Mouse (Mus musculus): ENCODE data around the gene Pwp2.

The Pwp2 gene

DNA sequence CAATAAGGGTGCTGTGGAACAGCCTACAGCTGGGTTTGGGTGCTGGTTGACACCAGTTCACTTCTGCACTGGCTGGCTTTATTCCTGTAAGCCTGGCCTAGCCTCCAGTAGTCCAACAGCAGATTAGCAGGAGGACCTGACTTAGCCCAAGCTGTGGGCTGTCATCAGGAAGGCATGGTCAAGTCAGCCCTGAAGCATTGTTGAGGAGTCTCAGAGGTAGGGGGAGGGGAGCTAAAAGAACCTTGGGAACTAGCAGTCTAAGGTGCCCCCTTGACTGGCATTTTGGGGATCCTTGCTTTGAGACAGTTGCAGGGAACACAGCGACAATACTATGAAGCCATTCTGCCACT is 44.7 kb downstream of the Pwp2 start:
- 93% methylated on average over 1 of the region's 1 CpGs for WGBS

DNA sequence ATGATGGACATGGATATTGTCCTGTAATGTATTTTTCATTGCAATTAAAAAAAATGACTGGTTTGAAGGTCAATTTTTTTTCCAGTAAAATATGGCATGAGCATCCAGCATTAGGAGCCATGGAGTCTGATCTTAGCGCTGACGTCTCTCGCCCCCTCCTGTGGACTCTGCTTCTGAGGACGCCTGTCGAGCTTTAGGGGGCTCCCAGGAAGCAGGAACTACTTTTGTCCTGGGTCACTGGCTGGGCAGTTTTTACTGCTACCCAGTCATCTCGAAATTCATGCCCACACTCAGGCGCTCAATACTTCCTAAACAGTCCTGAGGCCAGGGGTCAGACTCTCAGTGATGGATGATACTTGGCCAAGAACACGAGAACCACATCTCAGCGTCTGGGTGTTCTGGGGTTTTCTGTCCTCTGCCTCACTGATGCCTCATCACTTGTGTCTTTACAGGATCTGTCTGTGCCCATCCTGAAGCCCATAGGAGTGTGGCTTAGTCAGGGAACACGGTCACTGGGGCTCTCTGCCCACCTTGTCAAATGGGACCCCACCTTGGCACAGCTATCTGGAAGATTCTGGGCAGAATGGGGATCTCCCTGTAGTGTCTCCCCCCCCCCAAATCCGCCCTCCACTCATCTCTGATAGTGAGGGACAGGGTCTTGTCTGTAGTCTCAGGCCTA is 45.2 kb downstream of the Pwp2 start:
- 85% methylated on average over 11 of the region's 11 CpGs for WGBS

DNA sequence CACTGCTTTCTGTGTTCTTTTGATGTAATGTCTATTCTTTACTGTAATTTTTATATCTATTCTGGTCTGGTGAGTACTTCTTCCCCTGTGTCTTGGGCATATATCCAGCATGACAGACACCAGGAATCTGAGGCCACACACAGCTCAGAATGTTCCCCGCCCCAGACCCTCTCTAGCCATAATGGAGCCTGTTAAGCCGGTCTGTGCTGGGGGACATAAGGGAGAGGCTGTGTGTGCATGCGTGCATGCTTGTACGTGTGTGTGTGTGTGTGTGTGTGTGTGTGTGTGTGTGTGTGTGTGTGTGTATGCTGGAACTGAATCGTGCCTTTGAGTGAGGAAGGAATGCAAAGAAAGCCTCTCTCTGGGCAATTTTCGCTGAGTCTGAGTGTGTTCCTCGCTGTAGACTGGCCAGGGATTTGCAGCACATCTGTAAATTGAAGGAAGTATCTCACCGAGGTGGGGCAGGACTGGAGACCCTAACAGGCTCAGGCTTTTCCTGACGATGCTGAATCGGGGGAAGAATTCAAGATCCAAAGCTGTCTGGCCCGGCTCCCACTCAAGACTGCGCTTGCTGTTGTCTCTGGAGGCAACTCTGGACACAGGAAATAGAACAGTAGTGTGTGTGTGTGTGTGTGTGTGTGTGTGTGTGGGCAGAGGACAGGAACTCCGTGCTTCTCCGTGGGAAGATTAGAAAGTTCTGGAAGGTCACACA is 46.0 kb downstream of the Pwp2 start:
- WGBS: 21% methylated on average over 14 of the region's 14 CpGs

DNA sequence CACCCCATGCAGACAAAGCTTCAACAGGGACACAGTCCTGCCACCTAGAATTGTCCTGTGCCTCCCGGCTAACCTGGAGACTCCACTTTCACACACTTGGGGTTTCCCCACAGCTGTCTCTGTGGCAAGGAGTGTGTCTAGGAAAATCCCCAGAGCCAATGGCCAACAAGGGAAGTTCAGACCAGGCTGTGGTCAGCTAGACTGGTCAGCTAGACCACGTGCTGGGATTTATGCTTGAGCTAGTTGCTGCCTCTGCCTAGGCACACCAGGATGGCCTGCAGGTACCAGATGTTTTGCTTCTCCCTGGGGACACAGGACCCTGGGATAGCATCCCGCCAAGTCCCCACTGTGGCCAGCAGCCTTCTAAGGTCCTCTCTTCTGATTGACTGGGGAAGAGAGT is 47.8 kb downstream of the Pwp2 start:
- WGBS: 87% methylated on average over 3 of the region's 3 CpGs

DNA sequence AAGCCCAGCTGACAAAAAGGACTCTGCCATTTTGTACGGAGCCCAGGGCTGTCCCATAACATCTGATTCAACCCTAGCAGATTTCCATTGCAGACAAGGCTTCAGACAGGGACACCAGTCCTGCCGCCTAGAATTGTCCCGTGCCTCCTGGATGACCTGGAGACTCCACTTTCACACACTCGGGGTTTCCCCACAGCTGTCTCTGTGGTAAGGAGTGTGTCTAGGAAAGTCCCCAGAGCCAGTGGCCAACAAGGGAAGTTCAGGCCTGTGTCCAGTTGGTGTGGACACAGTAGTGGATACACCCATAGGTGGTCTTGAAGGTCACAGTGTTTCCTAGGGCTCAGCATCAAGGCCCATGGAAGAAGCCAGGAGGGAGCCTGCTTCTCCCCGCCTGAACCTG is 49.0 kb downstream of the Pwp2 start:
- 87% methylated on average over 5 of the region's 5 CpGs for WGBS

DNA sequence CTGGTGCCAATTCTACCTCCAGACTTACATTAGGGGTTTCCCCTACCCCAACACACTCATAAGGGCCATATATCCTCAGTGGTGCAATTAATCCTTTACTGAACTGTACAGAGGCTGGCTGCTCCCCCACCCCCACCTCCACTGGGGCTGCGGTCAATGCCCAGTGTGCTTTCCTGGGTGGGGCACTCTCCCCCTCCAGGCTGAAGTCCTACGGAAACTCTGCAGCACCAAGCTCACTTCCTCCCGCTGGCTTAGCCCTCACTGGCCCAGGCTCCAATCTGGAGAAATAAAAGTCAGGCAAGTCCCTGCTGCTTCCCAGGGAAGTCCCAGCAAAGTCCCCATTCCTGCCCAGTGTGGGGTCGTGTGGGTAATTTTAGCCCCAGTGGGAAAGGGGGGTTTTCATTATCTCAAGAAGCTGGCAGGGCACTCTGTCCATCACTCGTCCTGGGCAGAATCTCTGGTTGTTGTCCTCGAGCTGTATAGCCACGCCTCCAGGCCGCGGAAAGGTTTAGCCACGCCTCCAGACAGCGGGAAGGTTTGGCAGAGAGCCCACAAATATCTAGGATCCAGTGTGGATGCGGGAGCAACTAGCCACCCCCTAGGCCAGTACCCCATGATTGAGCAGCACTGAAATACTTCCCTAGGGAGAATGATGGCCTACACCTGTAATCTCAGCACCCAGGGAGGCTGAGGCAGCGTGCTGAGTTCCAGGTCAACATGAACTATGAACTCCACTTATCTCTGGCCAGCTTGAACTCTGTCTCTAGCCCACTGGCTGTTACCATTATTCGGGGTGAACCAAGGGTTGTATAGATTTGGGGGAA is 49.8 kb downstream of the Pwp2 start:
- 32% methylated on average over 14 of the region's 14 CpGs for WGBS

DNA sequence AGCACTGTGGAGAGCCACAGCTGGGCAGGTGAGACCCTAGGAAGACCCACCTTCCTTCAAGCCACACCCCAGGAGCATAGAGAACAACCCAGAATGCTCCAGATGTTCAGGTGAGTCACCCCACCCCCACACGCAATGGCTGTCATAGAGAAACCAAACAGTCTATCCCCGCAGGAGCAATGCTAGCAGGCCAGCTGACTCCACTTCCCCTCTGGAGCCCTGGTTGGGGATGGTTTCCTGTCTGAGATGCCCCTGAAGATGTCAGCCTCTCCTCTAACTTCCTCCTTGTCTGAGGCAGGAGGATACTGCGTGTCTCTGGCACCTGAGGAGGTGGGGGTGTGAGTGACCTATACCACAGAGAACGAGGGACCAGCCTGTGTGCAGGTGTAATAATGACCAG is 50.5 kb downstream of the Pwp2 start:
- WGBS: 83% methylated on average over 4 of the region's 4 CpGs

DNA sequence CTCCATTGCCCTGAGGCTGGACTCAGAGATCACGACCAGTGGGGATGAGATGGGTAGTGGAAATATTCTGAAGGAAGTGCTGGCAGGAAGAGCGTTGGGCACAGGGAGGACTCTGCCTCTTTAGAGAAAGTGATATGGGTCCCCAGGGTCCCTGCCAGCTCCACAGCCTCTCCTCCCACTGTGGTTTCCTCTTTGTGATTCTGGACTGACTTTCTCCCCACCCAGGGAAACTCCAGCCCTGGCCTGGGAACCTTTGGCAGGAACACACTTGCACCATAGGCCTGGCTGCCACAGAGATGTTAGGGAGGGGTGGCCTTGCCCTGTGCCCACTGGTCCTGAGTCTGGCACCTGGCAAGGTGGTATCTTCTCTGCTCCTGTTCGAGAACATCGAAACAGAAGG is 55.0 kb downstream of the Pwp2 start:
- 83% methylated on average over 4 of the region's 4 CpGs for WGBS

DNA sequence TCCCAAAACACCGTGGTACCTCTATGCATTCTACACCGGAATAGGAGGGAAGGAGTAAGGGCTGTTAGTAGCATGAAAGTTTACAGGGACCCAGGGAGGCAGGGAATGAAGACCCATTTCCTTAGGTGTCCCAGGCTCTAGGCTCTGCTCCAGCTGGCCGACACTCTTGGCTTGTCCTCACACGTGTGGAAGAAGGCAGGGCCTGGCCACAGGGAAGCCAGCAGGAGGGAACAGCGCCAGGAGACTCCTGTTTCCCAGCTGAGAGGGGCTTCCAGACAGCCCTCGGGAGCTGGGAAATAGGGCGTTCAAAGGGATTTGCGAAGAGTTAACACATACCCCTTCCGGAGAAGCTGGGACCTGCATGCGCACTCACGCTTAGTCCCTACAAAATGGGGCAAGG is 55.5 kb downstream of the Pwp2 start:
- 51% methylated on average over 11 of the region's 11 CpGs for WGBS

DNA sequence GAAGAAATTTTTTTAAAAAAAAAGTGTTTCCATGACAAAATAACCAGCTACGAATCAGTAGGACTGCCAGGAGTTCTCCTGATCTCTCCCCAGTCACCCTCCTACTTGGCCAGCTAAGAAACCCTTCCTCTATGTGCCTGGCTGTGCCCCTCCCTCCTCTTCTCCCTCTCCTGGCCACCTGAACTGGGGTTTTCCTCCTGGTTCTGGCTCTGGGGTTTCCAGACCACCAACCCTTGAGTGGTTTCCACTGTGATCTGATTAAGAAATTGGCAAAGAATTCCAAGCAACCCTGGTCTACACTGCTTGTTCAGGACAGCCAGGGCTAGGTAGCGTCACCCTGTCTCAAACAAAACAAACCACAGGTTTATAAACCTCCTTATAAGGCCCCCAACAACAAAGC is 56.3 kb downstream of the Pwp2 start:
- 95% methylated on average over 2 of the region's 2 CpGs for WGBS

DNA sequence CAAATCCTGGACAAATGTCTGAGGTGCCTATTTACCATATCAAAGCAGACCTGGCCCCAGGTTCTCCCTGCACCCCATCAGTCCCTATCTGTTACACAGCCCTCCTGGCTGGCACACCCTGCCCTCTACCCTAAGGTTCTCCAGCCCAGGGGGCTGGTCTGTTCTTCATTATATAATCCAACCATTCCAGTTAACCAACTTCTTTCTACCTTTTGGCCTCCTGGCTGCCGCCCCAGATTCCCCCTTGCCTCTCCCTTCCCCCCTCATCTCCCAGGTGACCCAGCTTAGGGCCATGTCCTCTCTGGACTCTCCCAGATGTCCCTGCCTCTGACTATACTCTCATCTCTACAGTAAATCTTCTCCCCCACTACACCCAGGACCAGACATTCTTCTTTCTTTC is 57.0 kb downstream of the Pwp2 start:
- 82% methylated on average over 1 of the region's 1 CpGs for WGBS

DNA sequence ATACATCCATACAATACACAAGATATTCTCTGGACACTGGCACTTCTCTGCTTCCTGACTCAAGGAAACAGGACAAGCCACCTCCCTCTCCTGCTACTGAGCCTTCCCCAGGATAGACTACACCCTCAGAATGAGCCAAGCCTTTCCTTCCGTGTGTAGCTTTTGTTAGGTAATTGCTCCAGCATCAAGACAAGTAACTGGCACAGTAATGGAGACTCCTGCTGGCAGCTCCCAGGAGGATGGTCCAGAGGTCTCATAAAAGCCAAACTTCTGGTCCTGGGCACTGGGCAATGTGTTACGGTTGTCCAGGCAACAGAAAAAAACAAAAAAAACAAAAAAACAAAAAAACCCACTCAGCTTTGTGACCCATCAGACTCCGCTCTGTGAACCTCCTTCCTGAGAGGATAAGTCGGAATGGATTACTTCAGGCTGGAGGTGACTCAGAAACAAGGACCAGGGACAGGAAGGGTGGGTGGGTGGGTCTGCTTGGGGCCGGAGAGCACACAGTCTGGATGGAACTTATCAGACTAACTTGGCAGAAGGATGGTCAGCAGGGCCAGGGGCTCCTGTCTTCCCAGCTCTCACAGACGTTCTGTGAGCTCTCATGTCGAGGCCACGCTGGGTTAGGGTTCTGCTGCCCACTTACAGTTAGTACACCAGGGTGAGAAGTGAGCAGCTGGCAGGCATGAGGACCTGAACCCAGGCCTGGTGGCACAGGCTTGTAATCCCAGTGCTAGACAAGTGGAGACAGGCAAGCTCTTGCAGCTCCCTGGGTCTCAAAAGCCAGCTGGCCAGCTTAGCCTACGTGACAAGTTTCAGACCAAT is 57.7 kb downstream of the Pwp2 start:
- WGBS: 74% methylated on average over 9 of the region's 9 CpGs

DNA sequence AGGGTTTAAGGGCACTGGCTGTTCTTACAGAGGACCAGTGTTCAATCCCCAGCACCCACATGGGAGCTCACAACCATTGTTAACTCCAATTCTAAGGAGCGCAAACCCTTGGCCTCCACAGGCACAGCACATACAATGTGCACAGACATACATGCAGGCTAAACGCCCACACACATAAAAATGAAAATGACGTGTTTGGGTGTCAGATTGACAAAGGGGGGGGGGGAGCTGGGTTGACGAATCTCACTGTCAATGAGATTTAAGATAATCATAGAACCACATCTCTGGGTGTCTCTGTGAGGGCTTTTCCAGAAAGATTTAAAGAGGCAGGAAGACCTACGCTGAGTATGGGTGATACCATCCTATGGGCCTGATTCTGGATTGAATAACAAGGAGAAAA is 58.6 kb downstream of the Pwp2 start:
- WGBS: 85% methylated on average over 5 of the region's 5 CpGs

DNA sequence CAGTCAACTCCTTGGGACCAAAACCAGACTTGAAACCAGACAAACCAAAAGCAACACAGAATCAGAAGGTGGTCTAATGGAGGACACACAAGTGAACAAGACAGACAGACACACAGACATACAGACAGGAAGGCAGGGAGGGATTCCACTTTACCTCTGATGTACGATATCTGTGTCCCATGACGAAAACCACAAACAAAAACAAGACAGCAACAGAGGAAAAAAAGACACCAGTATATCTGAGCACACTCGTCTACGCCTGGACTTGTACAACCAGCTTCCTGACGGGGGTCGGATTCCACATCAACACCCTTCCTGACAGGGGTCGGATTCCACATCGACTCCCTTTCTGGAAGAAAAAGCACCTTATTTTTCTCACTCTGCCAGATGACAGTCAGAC is 59.9 kb downstream of the Pwp2 start:
- 93% methylated on average over 8 of the region's 8 CpGs for WGBS

DNA sequence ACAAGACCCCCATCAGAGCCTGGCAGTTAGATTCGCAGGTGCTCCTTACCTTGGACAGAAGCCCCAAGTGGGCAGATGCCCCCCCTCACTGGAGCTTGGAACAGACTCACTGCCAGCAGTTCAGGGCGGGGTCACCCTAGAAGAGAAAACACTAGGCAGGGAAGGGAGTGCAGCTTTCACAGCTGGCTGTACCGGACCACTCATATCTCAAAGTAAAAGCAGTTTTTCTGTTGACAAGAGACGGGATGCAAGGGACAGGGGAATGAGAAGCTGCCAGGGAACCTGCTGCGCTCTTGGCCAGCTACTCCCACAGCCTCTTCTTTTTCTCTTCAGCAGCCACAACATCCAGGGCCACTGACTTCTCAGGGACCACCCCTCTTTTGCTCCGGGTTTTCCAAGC is 60.8 kb downstream of the Pwp2 start:
- WGBS: 68% methylated on average over 6 of the region's 6 CpGs

Measured in cerebral cortex, adult 2 months (tissue).